Mouse (Mus musculus): ENCODE results near the gene Hist1h3g. TPM values are rescaled to one million over a fixed set of nuclear protein-coding genes. Genes with fewer than 3 reads are reported as not detected.

Hist1h3g gene
- polyA plus RNA-seq, 1 experiment from 2014 or later = 6.2 TPM

- Histone ChIP-seq H3K9ac (ENCODE audit: low read length) (no peak overlapping the region), H3K36me3 (ENCODE audit: control insufficient read depth, insufficient read depth, low read length) (no peaks in the 10 kb centered on the region), H3K9me3 (ENCODE audit: control insufficient read depth, low read length) (no peaks in the 10 kb centered on the region), H3K4me2 (ENCODE audit: low read depth, low read length) (peak overlapping the region; percentile 32), H3K4me3 (ENCODE audit: low read length) (no peak overlapping the region), H3K27ac (ENCODE audit: low read length) (no peak overlapping the region), H3K27me3 (ENCODE audit: control insufficient read depth, insufficient read depth, low read depth, low read length) (no peaks in the 10 kb centered on the region), H3K4me1 (replicated peaks; ENCODE audit: control insufficient read depth, insufficient read depth, low read length) (0 out of 2 replicates have a peak, but pooled peaks cover 4% of the 10 kb centered on the region)
- ATAC-seq (ENCODE audit: low read depth) = no peak
- WGBS = 1% methylated on average over 14 of the region's 14 CpGs
Observed at GRCm38 (mm10) chr13:23521703-23522102, 13.5 kb upstream of the Hist1h3g start.

DNA sequence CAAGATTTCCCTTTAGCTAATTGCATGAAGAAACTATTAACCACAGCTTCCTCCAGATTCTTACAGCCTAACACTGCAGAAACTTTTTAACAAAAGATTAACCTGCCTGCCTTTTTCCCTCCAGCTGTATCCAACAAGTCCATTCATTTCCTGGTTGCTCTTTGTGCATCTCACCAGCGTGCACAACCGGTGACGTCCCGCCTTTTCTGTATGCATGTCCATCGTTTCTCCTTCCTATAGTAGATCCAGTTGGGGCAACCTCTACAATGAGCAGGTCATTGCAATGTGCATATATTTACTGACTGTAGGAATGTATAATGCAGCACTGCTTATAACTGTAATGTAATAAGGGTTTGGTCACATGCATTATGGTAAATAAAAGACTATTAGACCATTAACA is 11.2 kb upstream of the Hist1h3g start:
- Histone ChIP-seq H3K4me3 (ENCODE audit: low read length) (no peak overlapping the region), H3K27ac (ENCODE audit: low read length) (no peak overlapping the region)
- 41% methylated on average over 5 of the region's 5 CpGs for WGBS

DNA sequence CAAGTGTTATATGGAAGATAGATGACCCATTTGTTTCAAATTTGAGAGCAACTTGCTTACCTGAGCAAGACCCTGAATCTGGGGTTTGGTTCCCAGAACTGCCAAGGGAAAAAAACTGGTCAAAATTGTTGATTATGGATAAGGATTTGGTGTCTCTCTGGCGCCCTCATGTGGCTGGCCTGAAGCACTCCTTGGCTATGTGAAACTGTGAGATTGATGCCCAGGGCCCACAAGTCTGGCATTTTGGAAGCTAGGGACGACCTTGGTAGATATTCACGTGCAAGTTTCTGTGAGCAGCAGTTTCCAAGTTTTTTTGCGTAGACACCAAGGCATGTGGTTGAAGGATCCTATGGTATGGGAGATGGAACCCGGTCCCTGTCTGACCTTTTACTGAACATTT is 10.6 kb upstream of the Hist1h3g start:
- peaks cover 12% of the 10 kb centered on the region; the same call in 1 of the 2 replicates for H3K4me1 ChIP-seq (replicated peaks; ENCODE audit: control insufficient read depth, insufficient read depth, low read length)
- no peaks in the 10 kb centered on the region for H3K36me3 ChIP-seq (ENCODE audit: control insufficient read depth, insufficient read depth, low read length)
- H3K9ac ChIP-seq (ENCODE audit: low read length) = no peak overlapping the region
- no peaks in the 10 kb centered on the region for H3K27me3 ChIP-seq (ENCODE audit: control insufficient read depth, insufficient read depth, low read depth, low read length)
- no peak overlapping the region for H3K4me2 ChIP-seq (ENCODE audit: low read depth, low read length)
- WGBS = 6% methylated on average over 5 of the region's 5 CpGs
- peak; percentile 21; the same call in 1 of the 2 replicates for ATAC-seq (ENCODE audit: low read depth)
- no peaks in the 10 kb centered on the region for H3K9me3 ChIP-seq (ENCODE audit: control insufficient read depth, low read length)
- H3K4me3 ChIP-seq (ENCODE audit: low read length) = no peak overlapping the region
- H3K27ac ChIP-seq (ENCODE audit: low read length) = no peak overlapping the region

More for the DNA sequence above, 11.2 kb upstream of the Hist1h3g start:
- no peak for ATAC-seq (ENCODE audit: low read depth)
- Histone ChIP-seq H3K27me3 (ENCODE audit: control insufficient read depth, insufficient read depth, low read depth, low read length) (no peaks in the 10 kb centered on the region), H3K4me1 (replicated peaks; ENCODE audit: control insufficient read depth, insufficient read depth, low read length) (peaks cover 9% of the 10 kb centered on the region; the same call in 1 of the 2 replicates), H3K9me3 (ENCODE audit: control insufficient read depth, low read length) (no peaks in the 10 kb centered on the region), H3K36me3 (ENCODE audit: control insufficient read depth, insufficient read depth, low read length) (no peaks in the 10 kb centered on the region), H3K9ac (ENCODE audit: low read length) (no peak overlapping the region), H3K4me2 (ENCODE audit: low read depth, low read length) (no peak overlapping the region)

GRCm38 (mm10) chr13:23525901-23526300 is 9.3 kb upstream of the Hist1h3g start:
- peaks cover 12% of the 10 kb centered on the region; the same call in 1 of the 2 replicates for H3K4me1 ChIP-seq (replicated peaks; ENCODE audit: control insufficient read depth, insufficient read depth, low read length)
- H3K9ac ChIP-seq (ENCODE audit: low read length) = peak overlapping the region; percentile 21
- ATAC-seq (ENCODE audit: low read depth) = no peak
- no peaks in the 10 kb centered on the region for H3K9me3 ChIP-seq (ENCODE audit: control insufficient read depth, low read length)
- under 1% methylated on average over 10 of the region's 10 CpGs for WGBS
- H3K27ac ChIP-seq (ENCODE audit: low read length) = no peak overlapping the region
- H3K4me2 ChIP-seq (ENCODE audit: low read depth, low read length) = peak overlapping the region; percentile 62
- no peaks in the 10 kb centered on the region for H3K27me3 ChIP-seq (ENCODE audit: control insufficient read depth, insufficient read depth, low read depth, low read length)
- H3K36me3 ChIP-seq (ENCODE audit: control insufficient read depth, insufficient read depth, low read length) = no peaks in the 10 kb centered on the region
- peak overlapping the region; percentile 52 for H3K4me3 ChIP-seq (ENCODE audit: low read length)

- no peaks in the 10 kb centered on the region for H3K36me3 ChIP-seq (ENCODE audit: control insufficient read depth, insufficient read depth, low read length)
- H3K27me3 ChIP-seq (ENCODE audit: control insufficient read depth, insufficient read depth, low read depth, low read length) = no peaks in the 10 kb centered on the region
- peak overlapping the region; percentile 52 for H3K4me3 ChIP-seq (ENCODE audit: low read length)
- no peaks in the 10 kb centered on the region for H3K9me3 ChIP-seq (ENCODE audit: control insufficient read depth, low read length)
- under 1% methylated on average over 17 of the region's 17 CpGs for WGBS
- ATAC-seq (ENCODE audit: low read depth) = peak; percentile 42; the same call in 1 of the 2 replicates
- H3K27ac ChIP-seq (ENCODE audit: low read length) = peak overlapping the region; percentile 57; the same call in 1 of the 2 replicates
- H3K9ac ChIP-seq (ENCODE audit: low read length) = peak overlapping the region; percentile 64
- H3K4me1 ChIP-seq (replicated peaks; ENCODE audit: control insufficient read depth, insufficient read depth, low read length) = peaks cover 12% of the 10 kb centered on the region; the same call in 1 of the 2 replicates
- H3K4me2 ChIP-seq (ENCODE audit: low read depth, low read length) = peak overlapping the region; percentile 62
Observed at GRCm38 (mm10) chr13:23526312-23526711, 8.9 kb upstream of the Hist1h3g start.

DNA sequence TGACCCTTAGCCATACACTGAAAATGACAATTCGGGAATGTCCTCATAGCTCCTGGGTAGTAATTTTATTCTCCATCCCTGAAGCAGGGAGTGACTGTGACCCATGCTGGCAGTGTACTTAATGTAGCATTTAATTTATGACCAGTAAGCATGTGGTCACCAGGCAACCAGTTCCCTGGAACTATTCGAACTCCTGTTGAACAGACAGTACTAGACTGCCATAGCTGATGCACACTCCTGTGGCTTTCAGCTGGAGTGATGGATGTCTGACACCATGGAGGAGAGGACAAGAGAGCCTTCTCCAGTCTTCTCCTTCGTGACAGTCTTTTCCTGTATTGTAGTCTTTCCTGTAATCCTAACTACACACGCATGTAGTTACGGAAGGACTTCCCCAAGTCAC is 6.2 kb upstream of the Hist1h3g start:
- WGBS = 70% methylated on average over 5 of the region's 5 CpGs
- H3K9ac ChIP-seq (ENCODE audit: low read length) = no peak overlapping the region
- no peak overlapping the region for H3K4me2 ChIP-seq (ENCODE audit: low read depth, low read length)
- H3K27me3 ChIP-seq (ENCODE audit: control insufficient read depth, insufficient read depth, low read depth, low read length) = no peaks in the 10 kb centered on the region
- H3K36me3 ChIP-seq (ENCODE audit: control insufficient read depth, insufficient read depth, low read length) = no peaks in the 10 kb centered on the region
- peaks cover 18% of the 10 kb centered on the region for H3K4me1 ChIP-seq (replicated peaks; ENCODE audit: control insufficient read depth, insufficient read depth, low read length)
- no peaks in the 10 kb centered on the region for H3K9me3 ChIP-seq (ENCODE audit: control insufficient read depth, low read length)
- ATAC-seq (ENCODE audit: low read depth) = no peak
- no peak overlapping the region for H3K27ac ChIP-seq (ENCODE audit: low read length)
- no peak overlapping the region for H3K4me3 ChIP-seq (ENCODE audit: low read length)

- no peaks in the 10 kb centered on the region for H3K36me3 ChIP-seq (ENCODE audit: control insufficient read depth, insufficient read depth, low read length)
- H3K4me2 ChIP-seq (ENCODE audit: low read depth, low read length) = peak overlapping the region; percentile 58
- H3K27ac ChIP-seq (ENCODE audit: low read length) = peak overlapping the region; percentile 97; the same call in 1 of the 2 replicates
- peak overlapping the region; percentile 73 for H3K9ac ChIP-seq (ENCODE audit: low read length)
- 15% methylated on average over 2 of the region's 2 CpGs for WGBS
- H3K27me3 ChIP-seq (ENCODE audit: control insufficient read depth, insufficient read depth, low read depth, low read length) = no peaks in the 10 kb centered on the region
- peaks cover 18% of the 10 kb centered on the region for H3K4me1 ChIP-seq (replicated peaks; ENCODE audit: control insufficient read depth, insufficient read depth, low read length)
- no peak for ATAC-seq (ENCODE audit: low read depth)
- no peaks in the 10 kb centered on the region for H3K9me3 ChIP-seq (ENCODE audit: control insufficient read depth, low read length)
- peak overlapping the region; percentile 52 for H3K4me3 ChIP-seq (ENCODE audit: low read length)
Observed at GRCm38 (mm10) chr13:23529480-23530165, 5.6 kb upstream of the Hist1h3g start.

DNA sequence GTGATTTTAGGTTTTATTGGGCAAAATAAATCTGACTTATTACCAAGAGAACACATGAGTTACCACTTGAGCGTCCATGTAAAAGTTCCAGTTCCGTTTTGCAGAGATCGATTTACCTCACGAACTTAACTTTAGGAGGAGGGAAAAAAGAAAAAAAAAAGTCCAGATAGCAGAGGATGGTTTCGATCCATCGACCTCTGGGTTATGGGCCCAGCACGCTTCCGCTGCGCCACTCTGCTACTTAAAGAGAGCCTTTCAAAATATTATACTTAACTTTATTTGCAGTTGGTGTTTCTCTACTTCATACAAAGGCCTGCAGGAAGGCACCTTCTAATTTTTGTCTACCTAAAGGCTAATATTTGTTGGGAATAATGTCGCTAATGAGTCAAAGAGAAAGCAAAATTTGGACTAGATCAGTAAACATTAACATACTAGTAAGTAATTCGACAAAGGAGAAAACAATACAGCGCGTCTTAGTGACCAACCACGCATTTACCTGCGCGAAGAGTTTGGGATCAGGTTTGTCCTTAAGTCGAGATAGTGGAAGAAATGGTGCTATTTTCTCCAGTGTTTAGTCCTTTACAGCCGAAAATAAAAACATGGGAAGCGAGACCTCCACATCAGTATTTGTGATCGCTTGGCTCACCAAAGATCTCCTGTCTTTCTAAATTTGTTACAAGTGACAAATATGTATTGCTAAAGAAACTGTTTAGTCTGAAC is 4.9 kb upstream of the Hist1h3g start:
- Histone ChIP-seq H3K4me2 (ENCODE audit: low read depth, low read length) (peak overlapping the region; percentile 58), H3K4me3 (ENCODE audit: low read length) (peak overlapping the region; percentile 52), H3K9me3 (ENCODE audit: control insufficient read depth, low read length) (no peaks in the 10 kb centered on the region), H3K27me3 (ENCODE audit: control insufficient read depth, insufficient read depth, low read depth, low read length) (no peaks in the 10 kb centered on the region), H3K9ac (ENCODE audit: low read length) (peak overlapping the region; percentile 73), H3K36me3 (ENCODE audit: control insufficient read depth, insufficient read depth, low read length) (no peaks in the 10 kb centered on the region), H3K4me1 (replicated peaks; ENCODE audit: control insufficient read depth, insufficient read depth, low read length) (peaks cover 18% of the 10 kb centered on the region), H3K27ac (ENCODE audit: low read length) (peak overlapping the region; percentile 97)
- WGBS = under 1% methylated on average over 20 of the region's 20 CpGs
- ATAC-seq (ENCODE audit: low read depth) = 0 out of 2 replicates have a peak, but pooled peaks have one; percentile 17
